15 mouse cellular contexts compared by ENCODE assay signal in the genomic region with DNA sequence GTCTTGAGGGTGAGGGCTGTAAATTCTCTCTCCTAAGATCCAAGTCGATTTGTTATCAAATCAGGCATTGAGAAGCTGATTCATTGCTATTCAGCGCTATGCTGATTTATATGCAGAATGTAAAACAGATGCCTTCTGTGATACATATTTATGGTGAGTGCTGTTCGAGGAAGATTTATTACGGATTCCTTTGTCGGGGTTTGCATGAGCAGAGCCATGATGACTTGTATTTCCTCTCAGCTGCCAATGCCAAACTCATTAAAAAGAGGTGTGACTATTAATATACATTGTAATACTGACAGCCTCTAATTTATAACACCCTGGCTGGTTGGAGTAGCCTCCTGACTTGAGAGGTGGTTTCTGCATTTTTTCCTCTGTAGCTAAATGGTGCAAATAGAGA. TPM values are rescaled to one million over a fixed set of nuclear protein-coding genes. Genes with fewer than 3 reads are reported as not detected.
DNase-seq lines count a peak whose midpoint lies in the region.
"Had no signal": no experiment of that assay in that cellular context is flagged by ENCODE, and none has a peak within 500 bp of the region (broad histone marks: within the 10 kb centered on the region; RNA-seq: fewer than 3 reads in every experiment).

No protein-coding gene starts in this region.

- DNase-seq in heart, adult 11 months = peak; percentile 17
- no peak for DNase-seq in heart, adult 8-10 months (ENCODE audit: low spot score)
- peak; percentile 10 for DNase-seq in layer of hippocampus, adult 9-11 months
- no peak for DNase-seq in layer of hippocampus, postnatal 10 days (ENCODE audit: low spot score in 2 of 2)
- peak; percentile 18 for DNase-seq in brain, adult 2 months (ENCODE audit: low read depth, low spot score)
- peak; percentile 48 for DNase-seq in forelimb bud, embryonic 11.5 days (ENCODE audit: low read depth, low spot score)
- no peak for DNase-seq in adrenal gland, adult (ENCODE audit: inconsistent age in 2 of 2, low spot score in 1 of 2)
- DNase-seq: adrenal gland, adult 8-10 months; cerebellum, adult 9-11 months; embryo, embryonic 11 days; heart, postnatal 10 days; liver, embryonic 13.5 days had no signal

RNA-seq across cellular contexts. Expression of a gene that starts 22.8 kb away (rescaled TPM):
- total RNA-seq in heart, adult 8-10 months (2022) = not detected
- total RNA-seq in layer of hippocampus, postnatal 10 days (2021) = not detected
- total RNA-seq: adrenal gland, adult 8-10 months; ES-E14; gastrocnemius, adult 8-10 months; heart, postnatal 10 days; left cerebral cortex, adult 18-20 months had no signal

Comparison
In these comparisons a context has a peak if more than half of its experiments do, and no peak if none do; other contexts are left out.
1. DNase-seq: peak in heart, adult 11 months (single experiment), layer of hippocampus, adult 9-11 months (single experiment), brain, adult 2 months (single experiment) and forelimb bud, embryonic 11.5 days (single experiment); none in heart, adult 8-10 months (single experiment), layer of hippocampus, postnatal 10 days (0 of 2) and adrenal gland, adult (0 of 2).